Mouse (Mus musculus) embryo, embryonic 10.5 days (tissue): ENCODE data around the gene Kif11.

Experiments used
- DNase-seq: peaks from one replicate; pipeline ENCODE4 v3.0.0-alpha.2; 2015; ENCODE audit warnings: low spot score

Gene Kif11

DNA sequence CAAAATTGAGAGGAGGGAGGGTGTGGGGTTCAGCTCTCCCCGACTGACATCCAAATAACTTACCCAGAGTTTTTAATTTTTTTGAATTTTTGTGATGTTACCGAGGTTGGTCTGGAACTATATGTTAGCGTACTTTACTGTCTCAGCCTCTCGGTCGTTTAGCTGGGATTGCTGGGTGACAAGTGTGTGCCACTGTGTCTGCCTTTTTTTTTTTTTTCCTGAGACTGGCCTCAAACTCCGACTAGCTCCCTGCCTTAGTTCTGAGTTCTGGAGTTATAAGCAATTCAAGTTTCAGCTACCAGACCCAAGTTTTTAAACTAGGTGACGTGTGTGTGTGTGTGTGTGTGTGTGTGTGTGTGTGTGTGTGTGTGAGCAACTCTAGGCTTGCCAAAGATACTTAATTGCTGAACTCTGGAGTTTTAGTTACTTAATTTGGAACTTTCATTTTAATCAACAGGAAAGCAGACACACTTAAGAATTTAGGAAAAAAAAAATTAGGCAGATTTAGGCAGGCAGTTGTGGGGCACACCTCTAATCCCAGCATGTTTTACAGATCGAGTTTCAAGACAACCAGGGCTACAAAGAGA, 1.3 kb downstream of the Kif11 start:
- peak; percentile 4 for DNase-seq

DNA sequence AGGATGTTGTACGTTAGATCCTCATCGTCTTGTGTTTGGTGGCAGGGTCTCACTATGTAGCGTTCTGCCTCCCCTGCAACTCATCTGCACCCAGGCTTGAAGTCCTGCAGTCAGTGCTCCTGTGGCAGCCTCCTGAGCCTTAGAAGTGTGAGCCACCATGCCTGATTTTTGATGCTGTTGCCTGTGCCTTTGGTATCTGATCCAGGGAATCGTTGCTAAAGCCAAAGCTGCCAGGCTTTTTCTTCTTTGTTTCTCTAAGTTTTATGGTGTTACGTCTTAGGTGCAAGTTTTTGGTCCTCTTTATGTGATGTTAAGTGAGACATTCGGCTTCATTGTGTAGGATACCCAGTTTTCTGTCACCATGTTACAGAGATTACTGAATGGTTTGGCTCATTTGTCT, 2.6 kb downstream of the Kif11 start:
- no peak for DNase-seq

DNA sequence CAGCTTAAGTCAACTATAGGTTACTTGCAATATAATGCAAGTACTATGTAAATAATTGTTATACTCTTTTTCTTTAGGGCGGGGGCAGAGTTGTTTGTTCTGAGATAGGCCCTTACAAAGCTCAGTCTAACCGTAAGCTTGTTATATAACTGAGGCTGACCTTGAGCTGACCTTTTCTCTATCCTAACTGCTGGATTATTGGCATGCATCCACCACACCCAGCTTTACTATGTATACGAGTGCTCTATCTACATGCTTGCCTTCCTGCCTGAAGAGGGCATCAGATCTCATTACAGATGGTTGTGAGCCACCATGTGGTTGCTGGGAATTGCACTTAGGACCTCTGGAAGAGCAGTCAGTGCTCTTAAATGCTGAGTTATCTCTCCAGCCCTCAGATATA, 9.9 kb downstream of the Kif11 start:
- DNase-seq = no peak

GRCm38 (mm10) chr19:37391869-37392268, 15.7 kb downstream of the Kif11 start:
- no peak for DNase-seq

DNA sequence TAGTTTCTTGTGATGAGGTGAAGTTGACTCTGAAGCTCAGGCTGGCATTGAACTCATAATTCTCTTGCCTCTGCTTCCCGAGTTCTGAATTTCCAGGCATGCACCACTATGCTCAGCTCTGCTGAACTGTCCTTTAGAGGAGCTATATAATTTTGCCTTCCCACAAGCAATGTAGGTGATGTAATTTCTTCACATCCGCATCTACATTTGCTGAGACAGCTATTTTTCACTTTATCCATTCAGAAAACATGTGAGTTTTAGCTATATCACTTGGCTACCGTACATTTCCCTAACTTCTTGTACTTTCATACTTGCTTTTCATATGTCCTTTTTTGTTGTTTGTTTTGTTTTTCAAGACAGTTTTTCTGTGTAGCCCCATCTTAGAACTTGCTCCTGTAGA, 20.1 kb downstream of the Kif11 start:
- no peak for DNase-seq

- DNase-seq = no peak
These were observed 24.7 kb downstream of the Kif11 start for GRCm38 (mm10) chr19:37400936-37401335.

- DNase-seq = peak; percentile 47
These were observed 42.1 kb downstream of the Kif11 start for GRCm38 (mm10) chr19:37418294-37418693.

GRCm38 (mm10) chr19:37419613-37420012, 43.4 kb downstream of the Kif11 start:
- DNase-seq = peak; percentile 84

- no peak for DNase-seq
These were observed 52.4 kb downstream of the Kif11 start for GRCm38 (mm10) chr19:37428589-37428988.

DNA sequence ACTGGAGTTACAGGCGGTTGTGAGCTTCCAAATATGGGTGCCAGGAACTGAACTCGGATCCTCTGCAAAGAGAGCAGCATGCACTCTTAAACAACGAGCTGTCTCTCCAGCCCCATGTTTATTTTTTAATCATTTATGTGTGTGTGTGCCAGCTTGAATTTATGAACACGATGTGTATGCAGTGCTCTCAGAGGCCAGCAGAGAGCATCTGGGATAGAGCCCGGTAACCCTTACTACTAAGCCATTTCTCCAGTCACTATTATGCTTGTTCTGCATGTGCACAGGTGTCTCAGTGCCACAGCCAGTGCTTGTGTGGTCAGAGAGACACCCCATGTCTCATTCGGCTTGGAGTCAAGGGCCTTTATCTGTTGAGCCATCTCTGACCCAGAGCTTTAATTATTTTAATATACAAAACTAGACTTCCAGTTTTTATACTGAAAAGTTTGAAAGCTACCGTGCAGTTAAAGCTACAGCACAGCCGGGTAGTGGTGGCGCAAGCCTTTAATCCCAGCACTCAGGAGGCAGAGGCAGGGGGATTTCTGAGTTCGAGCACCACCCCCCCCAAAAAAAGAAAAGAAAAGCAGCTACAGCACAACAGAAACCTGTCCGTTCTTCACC, 55.0 kb downstream of the Kif11 start:
- DNase-seq = no peak

GRCm38 (mm10) chr19:37432868-37433570, 56.8 kb downstream of the Kif11 start:
- no peak for DNase-seq

DNA sequence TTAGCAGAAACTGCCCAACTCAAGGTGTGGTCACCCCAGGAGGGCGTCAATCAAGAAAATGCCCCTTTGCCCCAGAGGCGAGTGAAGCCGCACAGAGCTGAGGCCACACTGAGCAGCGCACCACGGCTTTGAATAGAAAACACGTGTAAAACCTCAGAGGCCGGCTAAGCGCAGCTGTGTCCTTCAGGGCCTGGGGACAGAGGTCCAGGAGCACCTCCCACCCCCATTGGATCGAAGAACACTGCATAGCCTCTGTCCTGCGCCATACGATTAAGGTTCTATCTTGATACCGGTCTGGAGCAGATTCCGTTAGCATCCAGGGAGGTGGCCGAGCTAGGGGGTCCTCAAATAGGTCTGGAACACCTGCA, 57.7 kb downstream of the Kif11 start:
- DNase-seq = peak; percentile 64

- DNase-seq = peak; percentile 58
These were observed 58.2 kb downstream of the Kif11 start, which contains the start of gene Hhex for GRCm38 (mm10) chr19:37434263-37434951. Gene Hhex (plus strand): TSS chr19:37434810.

- DNase-seq = peak; percentile 26
These were observed 59.0 kb downstream of the Kif11 start for GRCm38 (mm10) chr19:37435041-37435852.

DNA sequence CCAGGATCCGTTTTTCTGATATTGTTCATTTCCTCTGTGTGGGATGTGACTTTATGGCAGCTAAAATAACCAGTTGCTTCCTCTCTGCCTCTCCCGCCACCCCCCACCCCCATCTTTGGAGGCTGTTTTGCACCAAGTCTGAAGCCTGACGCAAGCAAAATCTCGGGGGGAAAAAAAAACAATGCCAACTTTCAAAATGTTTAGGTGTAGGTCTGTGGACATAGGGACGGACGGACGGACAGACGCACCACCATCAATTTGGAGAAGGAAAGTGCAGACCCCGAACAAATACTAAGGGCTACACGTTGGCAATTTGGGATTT, 59.6 kb downstream of the Kif11 start:
- peak; percentile 52 for DNase-seq

DNA sequence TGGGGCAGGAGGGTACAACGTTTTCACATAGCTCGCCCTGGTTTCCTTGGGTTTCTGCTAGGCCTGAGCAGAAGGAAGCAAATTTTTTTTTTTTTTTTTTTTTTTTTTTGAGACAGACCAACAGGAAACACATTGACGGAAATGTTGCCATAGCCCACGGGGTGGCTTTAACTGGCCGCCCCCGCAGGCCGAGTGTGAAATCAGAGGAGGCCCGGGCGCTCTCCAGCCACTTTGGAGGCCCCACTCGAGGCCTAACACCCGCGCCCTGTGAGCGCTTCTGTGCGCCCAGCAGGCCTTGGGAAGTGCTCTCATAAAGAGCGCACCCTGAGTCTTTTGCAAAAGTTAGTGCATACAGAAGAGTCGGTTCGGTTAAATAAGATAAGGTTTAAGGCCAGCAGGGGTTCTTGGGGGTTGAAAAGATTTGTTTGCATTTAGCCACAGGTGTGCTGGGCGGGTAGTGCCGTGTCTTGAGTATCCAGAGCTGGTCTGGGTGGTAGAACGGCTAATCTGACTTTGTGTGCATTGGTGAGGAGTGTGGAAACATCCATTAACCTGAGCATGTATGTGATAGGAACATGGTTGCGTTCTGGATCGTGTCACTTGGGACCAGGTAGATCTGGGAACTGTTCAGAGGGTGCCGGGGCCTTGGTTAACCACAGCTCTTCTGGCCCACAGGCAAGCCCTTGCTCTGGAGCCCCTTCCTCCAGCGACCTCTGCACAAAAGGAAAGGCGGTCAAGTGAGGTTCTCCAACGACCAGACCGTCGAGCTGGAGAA, 60.5 kb downstream of the Kif11 start:
- peak; percentile 35 for DNase-seq

GRCm38 (mm10) chr19:37437289-37437606, 61.0 kb downstream of the Kif11 start:
- peak; percentile 51 for DNase-seq

GRCm38 (mm10) chr19:37440181-37440580, 64.0 kb downstream of the Kif11 start:
- DNase-seq = no peak

GRCm38 (mm10) chr19:37440708-37441475, 64.7 kb downstream of the Kif11 start:
- DNase-seq = no peak

GRCm38 (mm10) chr19:37442524-37443286, 66.5 kb downstream of the Kif11 start:
- DNase-seq = no peak
